Mouse (Mus musculus): ENCODE results near the gene Ddx27.
"Not testable (repeated sequence)": the region's sequence is repeated elsewhere in the genome, so short reads cannot be mapped to it uniquely, and the experiment has no call there.

Ddx27 gene

DNA sequence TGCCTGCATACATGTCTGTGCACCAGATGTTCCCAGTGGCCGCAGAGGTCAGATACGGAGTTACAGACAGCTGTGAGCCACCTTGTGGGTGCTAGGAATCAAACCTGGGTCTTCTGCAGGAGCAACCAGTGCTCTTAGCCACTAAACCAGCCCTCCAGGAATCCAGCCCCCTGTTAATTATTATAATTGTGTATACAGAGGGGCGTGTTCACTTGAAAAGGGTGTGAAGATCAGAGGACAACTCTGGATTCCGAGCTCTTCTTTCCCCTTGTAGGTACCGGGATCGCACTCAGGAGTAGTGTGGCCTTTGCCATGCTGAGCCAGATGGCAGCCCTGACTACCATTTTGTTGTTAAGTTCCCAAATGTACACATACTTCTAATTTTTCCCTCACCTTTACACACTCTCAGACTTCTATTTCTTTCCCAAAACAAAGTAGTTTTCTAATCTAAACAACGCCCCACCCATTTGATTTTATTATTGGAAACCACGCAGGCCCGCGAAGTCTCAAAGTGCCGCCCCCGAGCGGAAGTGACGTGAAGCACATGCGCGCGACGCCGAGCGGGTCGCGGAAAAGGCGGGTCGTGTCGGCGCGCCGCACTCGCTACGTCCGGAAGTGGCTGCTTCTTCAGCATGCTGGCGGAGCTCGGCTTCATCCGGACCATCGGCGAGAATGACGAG is at the start of gene Ddx27:
Ddx27 (plus strand) TSS at position 492 of the 680 bp plus-strand sequence.
- in situ Hi-C loops (cut with MboI, MseI): no loop called here

DNA sequence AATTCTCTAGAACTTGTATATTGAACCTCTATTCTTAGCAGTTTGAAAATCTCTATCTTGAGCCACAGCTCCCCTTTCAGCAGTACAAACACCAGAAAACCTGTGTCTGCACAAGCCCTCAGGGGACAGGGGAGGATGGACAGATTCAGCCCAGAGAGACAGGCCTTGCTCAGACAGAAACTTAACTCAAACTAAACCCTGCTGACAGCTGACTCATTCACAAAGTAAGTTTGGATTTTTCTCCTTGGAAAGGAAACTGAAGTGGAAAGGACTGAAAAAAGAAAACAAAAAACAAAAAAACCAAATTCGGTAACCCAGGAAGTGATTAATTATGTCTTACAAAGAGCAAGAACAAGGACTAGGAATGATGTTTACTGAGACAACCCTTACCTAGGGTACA is 41.8 kb upstream of the Ddx27 start:
- in situ Hi-C loops (cut with MboI, MseI): no loop called here

DNA sequence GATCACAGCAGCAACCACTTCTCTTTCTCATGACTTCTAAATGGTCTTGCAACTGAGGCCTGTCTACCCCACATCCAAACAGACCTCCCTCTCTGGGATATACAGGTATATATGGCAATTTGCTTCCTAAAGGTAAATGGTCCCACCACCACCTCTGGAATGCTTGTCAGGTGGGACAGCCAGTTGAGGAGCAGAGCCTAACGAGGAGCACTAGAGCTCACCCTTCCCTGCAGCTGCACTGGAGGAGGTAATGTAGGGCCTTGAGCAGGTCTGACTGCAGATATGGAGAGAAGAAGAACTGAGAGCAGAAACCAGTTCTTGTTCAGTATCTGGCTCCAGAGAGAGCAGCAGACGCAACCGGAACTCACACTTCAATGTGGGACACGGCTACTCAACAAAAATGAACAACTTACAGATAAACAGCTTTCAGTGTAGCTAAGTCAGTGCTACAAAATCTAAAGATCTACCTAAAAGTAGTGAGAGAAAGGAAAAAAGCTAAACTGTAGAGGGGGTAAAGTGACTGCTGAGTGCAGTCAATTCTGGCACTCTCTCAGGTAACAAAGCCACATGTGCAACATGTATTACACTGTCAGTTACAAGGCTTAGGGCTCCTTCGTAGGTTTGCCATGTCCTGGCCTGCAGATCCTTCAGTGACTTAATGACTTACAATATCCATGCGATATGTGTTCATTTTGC is 40.7 kb upstream of the Ddx27 start:
- in situ Hi-C loops (cut with MboI, MseI): no loop called here

GRCm38 (mm10) chr2:166976356-166976755 is 38.6 kb upstream of the Ddx27 start:
- in situ Hi-C loops (cut with MboI, MseI): no loop called here

DNA sequence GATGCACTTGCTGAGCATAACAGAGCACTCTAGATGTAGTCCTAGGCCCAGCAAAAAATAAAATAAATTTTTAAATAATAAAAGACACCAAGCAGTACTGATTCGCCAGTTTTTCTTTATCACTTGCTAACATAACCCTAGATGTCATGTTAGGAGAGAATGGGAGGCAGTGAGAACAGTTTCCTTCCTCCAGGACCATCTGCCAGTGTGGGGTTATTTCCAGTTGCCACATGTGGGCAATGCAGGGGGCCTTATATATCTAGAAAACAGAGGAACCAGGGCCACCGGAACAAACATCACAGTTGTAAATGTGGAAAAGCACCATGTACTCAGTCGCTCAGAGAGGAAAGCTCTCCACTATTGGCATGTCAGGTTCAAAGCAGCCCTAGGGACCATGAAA is 37.5 kb upstream of the Ddx27 start:
- in situ Hi-C loops (cut with MboI, MseI): no loop called here

DNA sequence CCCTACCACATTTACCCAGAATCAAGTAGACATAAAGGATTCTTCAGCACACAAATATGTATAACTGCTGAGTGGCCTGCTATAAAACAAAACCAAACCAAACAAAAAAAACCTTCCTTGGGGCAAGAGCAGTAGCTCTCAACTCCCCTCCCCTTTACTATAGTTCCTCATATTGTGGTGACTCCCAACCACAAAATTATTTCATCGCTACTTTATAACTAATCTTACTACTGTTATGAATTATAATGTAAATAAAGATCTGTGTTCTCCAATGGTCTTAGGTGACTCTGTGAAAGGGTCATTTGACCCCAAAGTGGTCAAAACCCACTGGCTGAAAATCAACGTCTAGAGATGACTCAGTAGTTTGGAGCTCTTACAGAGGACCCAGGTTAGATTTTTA is 34.8 kb upstream of the Ddx27 start:
- in situ Hi-C loops (cut with MboI, MseI): no loop called here

DNA sequence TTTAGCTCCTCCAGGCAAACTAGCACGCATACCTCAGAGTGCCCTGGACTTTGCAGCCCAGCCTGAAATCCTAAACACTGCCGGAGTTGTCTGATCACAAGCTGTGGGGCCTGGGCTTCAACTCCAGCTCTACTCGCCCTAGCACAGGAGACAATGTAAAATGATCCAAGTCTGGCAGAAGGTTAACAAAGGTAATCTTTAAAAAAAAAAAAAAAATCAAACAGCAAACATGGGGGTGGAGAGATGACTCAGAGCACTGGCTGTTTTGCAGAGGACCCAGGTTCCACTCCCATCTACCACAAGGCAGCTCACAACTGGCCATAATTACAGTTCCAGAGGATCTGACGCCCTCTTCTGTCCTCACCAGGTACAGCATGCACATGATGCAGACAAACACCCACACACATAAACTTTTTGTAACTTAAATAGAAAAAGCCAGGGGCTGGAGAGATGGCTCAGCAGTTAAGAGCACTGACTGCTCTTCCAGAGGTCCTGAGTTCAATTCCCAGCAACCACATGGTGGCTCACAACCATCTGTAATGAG is 31.6 kb upstream of the Ddx27 start:
- in situ Hi-C loops (cut with MboI, MseI): no loop called here

GRCm38 (mm10) chr2:166990861-166991260 is 24.1 kb upstream of the Ddx27 start:
- in situ Hi-C loops (cut with MboI, MseI): no loop called here

DNA sequence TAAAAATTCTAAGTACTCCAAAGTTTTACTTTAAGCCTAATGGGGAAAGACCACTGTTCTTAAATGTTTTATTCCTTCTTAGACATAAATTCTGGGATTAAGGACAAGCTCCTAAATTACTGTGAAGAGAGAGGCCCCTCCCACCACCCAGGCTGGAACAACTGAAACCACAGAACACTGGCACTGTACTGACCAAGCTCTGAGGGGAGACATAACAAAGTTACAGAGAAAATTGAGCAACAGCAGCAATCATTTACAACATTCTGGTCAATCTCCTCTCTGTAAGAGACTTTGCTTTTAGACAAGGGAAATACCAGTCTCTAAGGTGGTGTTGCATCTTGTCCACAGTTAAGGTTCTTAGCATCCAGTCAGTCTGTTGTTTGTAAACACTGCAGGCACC is 23.0 kb upstream of the Ddx27 start:
- in situ Hi-C loops (cut with MboI, MseI): no loop called here

DNA sequence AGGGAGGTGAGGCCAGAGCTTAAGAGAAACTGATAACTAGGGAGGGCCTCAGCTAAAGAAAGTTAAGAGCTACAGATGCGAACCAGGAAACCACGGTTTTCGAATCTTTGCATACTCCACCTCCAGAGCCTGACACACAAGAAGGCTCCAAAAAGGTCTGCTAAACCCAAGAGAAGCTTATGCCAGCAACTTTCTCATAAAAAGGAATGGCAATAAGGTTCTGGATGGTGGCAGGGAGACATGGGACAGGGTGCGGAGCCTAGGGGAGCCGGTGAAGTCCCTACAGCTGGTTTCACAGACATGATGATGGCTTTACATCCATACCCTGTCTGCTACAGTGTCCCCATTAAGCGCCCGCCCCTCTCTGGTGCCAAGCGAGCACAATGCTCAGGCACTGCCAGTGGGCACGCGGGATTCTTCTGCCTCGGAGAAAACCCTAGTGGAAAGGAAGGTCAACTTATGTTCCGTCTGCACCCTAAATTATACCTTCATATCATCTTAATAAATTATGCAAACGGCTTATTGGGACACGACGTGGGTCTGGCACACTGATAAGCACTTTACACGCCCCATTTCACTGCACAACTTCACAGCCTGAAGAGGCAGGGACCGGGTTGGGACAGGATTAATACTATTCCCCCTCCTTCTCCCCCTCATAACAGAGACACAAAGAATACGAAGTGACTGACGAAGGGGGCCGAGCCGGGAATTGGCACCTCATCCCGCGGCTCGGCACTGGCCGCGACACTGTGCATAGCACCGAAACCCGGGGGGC is 19.8 kb upstream of the Ddx27 start:
- in situ Hi-C loops (cut with MboI, MseI): no loop called here

- in situ Hi-C loops (cut with MboI, MseI): no loop called here
These were observed 19.0 kb upstream of the Ddx27 start, which contains the start of gene Stau1 for GRCm38 (mm10) chr2:166995796-166996532. Gene Stau1 (minus strand): TSS chr2:166996299.

GRCm38 (mm10) chr2:166996533-166996894 is 18.5 kb upstream of the Ddx27 start:
- in situ Hi-C loops (cut with MboI, MseI): no loop called here

GRCm38 (mm10) chr2:167001486-167001885 is 13.5 kb upstream of the Ddx27 start:
- in situ Hi-C loops (cut with MboI, MseI): loop anchor here (5.0 kb wide), 1 partner anchor 44 kb away; no protein-coding TSS in a partner anchor

- in situ Hi-C loops (cut with MboI, MseI): loop anchor here (5.0 kb wide), 1 partner anchor 47 kb away; no protein-coding TSS in a partner anchor
These were observed 10.7 kb upstream of the Ddx27 start for GRCm38 (mm10) chr2:167004099-167004854.

DNA sequence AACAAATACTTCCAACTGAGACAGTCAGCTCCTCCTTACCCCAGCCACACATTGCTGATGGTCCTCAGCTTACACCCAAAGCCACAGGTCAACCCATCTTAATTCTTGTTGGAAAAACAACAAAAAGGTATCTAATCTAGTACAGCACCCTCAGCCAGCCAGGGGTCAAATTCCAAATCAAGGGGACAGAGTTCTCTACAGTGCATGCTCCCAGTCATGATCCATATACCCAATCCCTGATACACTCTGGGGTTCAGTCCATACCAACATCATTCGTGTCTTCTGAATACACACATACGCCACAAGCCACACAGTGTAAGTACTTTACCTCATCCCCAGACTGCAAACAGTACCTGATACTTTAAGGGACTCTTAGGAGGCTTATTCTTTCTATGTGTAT is 8.6 kb upstream of the Ddx27 start:
- in situ Hi-C loops (cut with MboI, MseI): no loop called here

GRCm38 (mm10) chr2:167007001-167007491 is 7.9 kb upstream of the Ddx27 start:
- in situ Hi-C loops (cut with MboI, MseI): no loop called here

DNA sequence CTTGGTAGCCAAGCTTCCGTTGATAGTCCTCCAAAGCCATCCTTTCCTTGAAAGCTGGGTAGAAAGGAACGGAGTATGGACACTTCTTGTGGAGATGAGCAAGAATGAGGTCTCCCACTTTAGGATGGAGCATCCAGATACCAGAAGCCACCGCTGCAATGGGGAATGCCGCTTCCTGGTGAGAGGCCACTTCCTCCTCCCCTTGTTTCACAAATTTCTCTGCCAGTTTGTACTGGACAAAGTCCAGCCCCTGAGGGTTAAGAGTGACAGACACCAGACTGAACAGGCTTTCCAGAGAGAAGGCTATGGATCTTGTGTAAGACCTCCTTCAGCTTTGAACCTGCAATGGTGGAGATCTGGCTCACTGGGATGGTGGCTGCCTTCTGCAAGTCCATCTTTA is 7.4 kb upstream of the Ddx27 start:
- in situ Hi-C loops (cut with MboI, MseI): not testable (repeated sequence)

GRCm38 (mm10) chr2:167009483-167009882 is 5.5 kb upstream of the Ddx27 start:
- in situ Hi-C loops (cut with MboI, MseI): no loop called here

GRCm38 (mm10) chr2:167010546-167010945 is 4.4 kb upstream of the Ddx27 start:
- in situ Hi-C loops (cut with MboI, MseI): no loop called here

- in situ Hi-C loops (cut with MboI, MseI): no loop called here
These were observed 357 bp downstream of the Ddx27 start for GRCm38 (mm10) chr2:167015382-167015718.

DNA sequence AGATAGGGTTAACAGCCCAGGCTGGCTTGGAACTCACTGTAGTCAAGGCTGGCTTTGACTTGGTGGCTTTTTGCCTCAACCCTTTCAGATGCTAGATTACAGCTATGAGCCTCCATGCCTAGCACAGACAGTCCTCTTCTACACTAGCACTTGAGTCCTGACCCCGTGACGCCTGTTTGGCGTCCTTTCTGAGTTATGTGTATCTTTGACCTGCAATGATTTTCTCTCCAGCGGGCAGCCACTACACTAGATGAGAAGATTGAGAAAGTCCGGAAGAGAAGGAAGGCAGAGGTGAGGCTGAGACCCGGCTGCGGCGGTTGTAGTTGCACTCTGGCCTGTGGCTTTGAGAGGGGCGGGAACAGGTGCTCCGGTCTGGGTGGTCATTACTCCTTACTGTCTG is 4.4 kb downstream of the Ddx27 start:
- in situ Hi-C loops (cut with MboI, MseI): no loop called here

Measured in T-helper 1 cell (primary cell).